Mouse (Mus musculus): ENCODE data around the gene Rbfox3. TPM values are rescaled to one million over a fixed set of nuclear protein-coding genes. Genes with fewer than 3 reads are reported as not detected.

Gene Rbfox3
- polyA plus RNA-seq, 1 experiment = 0.19 TPM

DNA sequence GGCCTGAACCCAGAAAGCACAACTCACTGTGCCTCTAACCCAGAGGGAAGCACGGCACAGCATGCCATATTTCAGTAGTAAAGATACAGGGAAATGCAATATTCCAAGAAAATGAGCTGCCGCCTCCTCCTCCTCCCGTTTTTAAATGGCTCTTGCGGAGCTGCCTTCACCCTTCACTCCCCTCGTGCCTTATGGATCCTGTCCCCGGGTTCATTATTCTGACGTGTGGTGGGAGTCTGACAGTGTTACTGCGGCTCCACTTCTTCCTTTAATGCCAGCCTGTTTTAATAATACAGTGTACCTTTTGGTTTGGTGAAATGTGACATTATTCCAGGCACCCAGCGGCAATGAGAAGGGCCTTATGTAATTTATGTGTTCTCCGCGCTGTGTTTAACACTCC lies 97.5 kb downstream of the Rbfox3 start:
- Histone ChIP-seq H3K4me3 (ENCODE audit: low read depth, low read length) (no peak overlapping the region), H3K27me3 (ENCODE audit: control insufficient read depth, insufficient read depth, low read length) (no peaks in the 10 kb centered on the region), H3K4me1 (ENCODE audit: control insufficient read depth, insufficient read depth, insufficient read length, low read length) (no peaks in the 10 kb centered on the region), H3K36me3 (ENCODE audit: control insufficient read depth, insufficient read depth, low read length) (no peaks in the 10 kb centered on the region), H3K27ac (ENCODE audit: insufficient read depth, low read depth, low read length) (no peak overlapping the region)
- TF ChIP-seq POLR2A (IDR thresholded peaks at IDR 0.05; ENCODE audit: low read depth, low read length) (no peak), CTCF (IDR thresholded peaks at IDR 0.05; ENCODE audit: extremely low read depth, insufficient read length, insufficient replicate concordance, low read depth, low read length) (no peak)
- WGBS = 77% methylated on average over 11 of the region's 11 CpGs

GRCm38 (mm10) chr11:118811404-118811803 lies 100.0 kb downstream of the Rbfox3 start:
- Histone ChIP-seq H3K4me3 (ENCODE audit: low read depth, low read length) (no peak overlapping the region), H3K27me3 (ENCODE audit: control insufficient read depth, insufficient read depth, low read length) (no peaks in the 10 kb centered on the region), H3K4me1 (ENCODE audit: control insufficient read depth, insufficient read depth, insufficient read length, low read length) (no peaks in the 10 kb centered on the region), H3K27ac (ENCODE audit: insufficient read depth, low read depth, low read length) (no peak overlapping the region), H3K36me3 (ENCODE audit: control insufficient read depth, insufficient read depth, low read length) (no peaks in the 10 kb centered on the region)
- 80% methylated on average over 7 of the region's 7 CpGs for WGBS
- TF ChIP-seq CTCF (IDR thresholded peaks at IDR 0.05; ENCODE audit: extremely low read depth, insufficient read length, insufficient replicate concordance, low read depth, low read length) = no peak
- TF ChIP-seq POLR2A (IDR thresholded peaks at IDR 0.05; ENCODE audit: low read depth, low read length) = no peak

DNA sequence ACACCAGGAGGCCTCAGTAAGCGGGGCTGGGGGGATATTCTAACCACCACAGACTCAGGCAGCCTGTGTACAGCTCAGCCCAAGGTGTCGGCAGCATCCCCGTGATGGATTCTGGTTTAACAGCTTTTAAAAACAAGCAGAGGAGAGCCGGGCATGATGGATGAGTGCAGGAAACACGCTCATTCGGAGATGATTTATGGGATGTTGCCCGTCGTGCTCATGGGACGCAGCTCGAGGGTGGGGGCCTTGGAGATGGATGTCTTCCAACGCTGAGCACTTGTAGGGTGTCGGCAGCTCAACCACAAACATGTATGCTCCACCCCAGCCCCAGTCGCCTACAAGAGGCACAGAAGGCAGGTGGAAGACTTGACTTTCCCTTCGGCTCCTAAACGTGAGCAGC lies 103.9 kb downstream of the Rbfox3 start:
- TF ChIP-seq CTCF (IDR thresholded peaks at IDR 0.05; ENCODE audit: extremely low read depth, insufficient read length, insufficient replicate concordance, low read depth, low read length) = no peak
- Histone ChIP-seq H3K27me3 (ENCODE audit: control insufficient read depth, insufficient read depth, low read length) (no peaks in the 10 kb centered on the region), H3K4me3 (ENCODE audit: low read depth, low read length) (no peak overlapping the region), H3K36me3 (ENCODE audit: control insufficient read depth, insufficient read depth, low read length) (no peaks in the 10 kb centered on the region), H3K27ac (ENCODE audit: insufficient read depth, low read depth, low read length) (no peak overlapping the region), H3K4me1 (ENCODE audit: control insufficient read depth, insufficient read depth, insufficient read length, low read length) (no peaks in the 10 kb centered on the region)
- 25% methylated on average over 15 of the region's 15 CpGs for whole genome bisulfite sequencing

- no peaks in the 10 kb centered on the region for H3K27me3 ChIP-seq (ENCODE audit: control insufficient read depth, insufficient read depth, low read length)
- no peaks in the 10 kb centered on the region for H3K36me3 ChIP-seq (ENCODE audit: control insufficient read depth, insufficient read depth, low read length)
- 44% methylated on average over 8 of the region's 8 CpGs for WGBS
- H3K4me1 ChIP-seq (ENCODE audit: control insufficient read depth, insufficient read depth, insufficient read length, low read length) = no peaks in the 10 kb centered on the region
- no peak overlapping the region for H3K27ac ChIP-seq (ENCODE audit: insufficient read depth, low read depth, low read length)
- H3K4me3 ChIP-seq (ENCODE audit: low read depth, low read length) = no peak overlapping the region
- TF ChIP-seq POLR2A (IDR thresholded peaks at IDR 0.05; ENCODE audit: low read depth, low read length) = no peak
- TF ChIP-seq CTCF (IDR thresholded peaks at IDR 0.05; ENCODE audit: extremely low read depth, insufficient read length, insufficient replicate concordance, low read depth, low read length) = no peak
These were observed 116.4 kb downstream of the Rbfox3 start for GRCm38 (mm10) chr11:118794856-118795602.

DNA sequence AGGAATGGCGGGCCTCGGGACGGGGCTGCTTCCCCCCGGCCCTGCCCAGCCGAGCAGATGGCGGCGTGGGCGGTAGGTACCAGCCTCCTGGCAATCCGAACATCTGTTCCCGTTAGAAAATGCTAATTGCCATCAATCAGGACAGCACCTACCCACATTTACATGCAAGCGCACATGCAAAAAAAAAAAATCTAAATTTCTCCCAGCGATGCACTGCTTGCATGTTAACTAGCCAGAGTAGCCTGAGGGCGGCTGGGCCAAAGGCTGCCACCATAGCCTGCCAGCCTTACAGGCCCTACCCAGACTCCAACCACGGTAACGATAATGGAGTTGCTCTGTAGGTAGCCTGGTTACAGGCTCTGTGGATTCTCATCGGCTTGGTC lies 117.8 kb downstream of the Rbfox3 start:
- no peak overlapping the region for H3K4me3 ChIP-seq (ENCODE audit: low read depth, low read length)
- H3K27ac ChIP-seq (ENCODE audit: insufficient read depth, low read depth, low read length) = no peak overlapping the region
- no peaks in the 10 kb centered on the region for H3K4me1 ChIP-seq (ENCODE audit: control insufficient read depth, insufficient read depth, insufficient read length, low read length)
- 76% methylated on average over 16 of the region's 16 CpGs for WGBS
- H3K36me3 ChIP-seq (ENCODE audit: control insufficient read depth, insufficient read depth, low read length) = no peaks in the 10 kb centered on the region
- TF ChIP-seq CTCF (IDR thresholded peaks at IDR 0.05; ENCODE audit: extremely low read depth, insufficient read length, insufficient replicate concordance, low read depth, low read length) (no peak), POLR2A (IDR thresholded peaks at IDR 0.05; ENCODE audit: low read depth, low read length) (no peak)
- H3K27me3 ChIP-seq (ENCODE audit: control insufficient read depth, insufficient read depth, low read length) = no peaks in the 10 kb centered on the region

DNA sequence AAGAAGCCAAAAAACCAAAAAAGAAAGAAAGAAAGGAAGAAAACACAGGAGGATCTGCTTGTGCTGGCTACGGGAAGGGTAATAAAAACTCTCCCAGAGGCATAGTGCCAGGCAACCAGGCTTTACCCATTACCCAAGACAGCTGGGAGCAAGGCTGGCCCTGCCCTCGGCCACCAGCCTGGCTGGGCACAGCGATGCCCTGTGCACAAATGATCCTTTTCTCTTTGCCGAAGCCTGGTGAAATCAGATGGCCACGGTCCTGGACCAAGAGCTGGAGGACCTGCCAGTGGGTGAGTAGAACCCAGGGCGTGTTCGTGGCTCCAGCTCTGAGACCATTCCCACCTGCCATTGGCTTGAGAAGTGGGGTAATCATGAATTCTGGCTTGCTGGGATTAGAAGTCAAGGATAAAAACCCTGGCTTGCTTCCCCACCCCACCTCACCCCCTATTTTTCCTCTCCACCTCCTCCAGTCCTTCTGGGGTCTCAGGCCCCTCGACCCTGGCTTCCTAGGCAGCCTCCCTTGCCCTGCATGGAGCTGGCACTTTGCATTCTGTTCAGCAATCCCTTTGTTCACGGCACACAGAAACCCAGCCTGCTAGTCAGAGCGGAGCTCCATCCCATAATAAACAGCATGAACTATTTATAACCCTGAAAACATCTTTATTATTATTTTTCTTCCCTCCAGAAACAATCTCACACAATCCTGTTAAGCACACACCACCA lies 118.3 kb downstream of the Rbfox3 start:
- TF ChIP-seq CTCF (IDR thresholded peaks at IDR 0.05; ENCODE audit: extremely low read depth, insufficient read length, insufficient replicate concordance, low read depth, low read length) (no peak), POLR2A (IDR thresholded peaks at IDR 0.05; ENCODE audit: low read depth, low read length) (no peak)
- Histone ChIP-seq H3K27ac (ENCODE audit: insufficient read depth, low read depth, low read length) (no peak overlapping the region), H3K4me3 (ENCODE audit: low read depth, low read length) (no peak overlapping the region), H3K4me1 (ENCODE audit: control insufficient read depth, insufficient read depth, insufficient read length, low read length) (no peaks in the 10 kb centered on the region), H3K27me3 (ENCODE audit: control insufficient read depth, insufficient read depth, low read length) (no peaks in the 10 kb centered on the region), H3K36me3 (ENCODE audit: control insufficient read depth, insufficient read depth, low read length) (no peaks in the 10 kb centered on the region)
- WGBS = 67% methylated on average over 10 of the region's 10 CpGs

DNA sequence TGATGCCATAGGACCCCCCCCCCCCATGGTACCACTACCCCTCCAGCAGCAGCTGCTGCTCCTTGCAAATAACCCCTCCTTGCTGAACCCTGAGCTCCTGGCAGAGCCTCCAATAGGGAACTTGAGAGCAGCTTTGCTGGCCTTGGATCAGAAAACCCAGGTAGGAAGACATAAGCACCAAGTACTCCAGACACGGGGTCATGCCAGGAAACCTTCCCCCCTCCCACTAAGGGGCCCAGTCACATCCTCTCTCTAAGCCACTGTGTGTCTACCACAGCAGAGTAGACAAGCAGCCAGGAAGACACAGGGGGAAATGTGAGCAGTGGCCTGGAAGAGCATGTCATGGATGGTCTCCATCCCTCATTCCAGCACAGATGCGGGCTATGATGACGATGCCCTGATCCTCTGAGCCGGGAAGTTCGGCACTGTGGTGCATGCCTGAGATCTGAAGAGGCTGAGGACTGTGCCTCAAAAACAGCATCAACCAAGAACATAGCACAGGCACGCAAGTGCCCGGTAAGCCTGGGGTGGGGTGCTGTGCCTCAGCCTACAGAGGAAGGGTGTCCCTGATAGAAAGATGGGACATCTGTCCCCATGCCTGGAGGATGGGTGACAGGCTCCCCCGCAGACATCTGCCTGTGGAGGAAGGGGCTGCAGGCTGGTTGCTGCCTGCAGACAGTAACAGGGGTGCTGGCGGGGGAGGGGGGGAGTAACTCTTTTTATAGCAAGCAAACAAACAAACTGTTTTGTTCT lies 119.1 kb downstream of the Rbfox3 start:
- no peak overlapping the region for H3K27ac ChIP-seq (ENCODE audit: insufficient read depth, low read depth, low read length)
- H3K4me1 ChIP-seq (ENCODE audit: control insufficient read depth, insufficient read depth, insufficient read length, low read length) = no peaks in the 10 kb centered on the region
- H3K27me3 ChIP-seq (ENCODE audit: control insufficient read depth, insufficient read depth, low read length) = no peaks in the 10 kb centered on the region
- H3K36me3 ChIP-seq (ENCODE audit: control insufficient read depth, insufficient read depth, low read length) = no peaks in the 10 kb centered on the region
- TF ChIP-seq CTCF (IDR thresholded peaks at IDR 0.05; ENCODE audit: extremely low read depth, insufficient read length, insufficient replicate concordance, low read depth, low read length) (no peak), POLR2A (IDR thresholded peaks at IDR 0.05; ENCODE audit: low read depth, low read length) (no peak)
- 83% methylated on average over 9 of the region's 9 CpGs for WGBS
- no peak overlapping the region for H3K4me3 ChIP-seq (ENCODE audit: low read depth, low read length)

All from small intestine, adult 2 months (tissue).